Mouse (Mus musculus) embryo, embryonic 11 days (tissue): Measurements from ENCODE around the gene Mlycd.
"Not testable (repeated sequence)": the region's sequence is repeated elsewhere in the genome, so short reads cannot be mapped to it uniquely, and the experiment has no call there.

Source experiments
- DNase-seq: peaks from one replicate; pipeline ENCODE4 v3.0.0-alpha.2; 2015

Gene Mlycd

GRCm38 (mm10) chr8:119394524-119395026 is at the start of gene Mlycd:
TSS of gene Mlycd (plus strand) at chr8:119394878.
- peak; percentile 96 for DNase-seq

- DNase-seq, result peak; percentile 21
Observed at GRCm38 (mm10) chr8:119345029-119345682, 49.5 kb upstream of the Mlycd start.

- DNase-seq, result no peak
Observed at GRCm38 (mm10) chr8:119345683-119346075, 49.0 kb upstream of the Mlycd start.

GRCm38 (mm10) chr8:119351647-119352046 is 43.0 kb upstream of the Mlycd start:
- DNase-seq, result no peak

- no peak for DNase-seq
Observed at GRCm38 (mm10) chr8:119352977-119353658, 41.6 kb upstream of the Mlycd start.

GRCm38 (mm10) chr8:119353659-119354023 is 41.0 kb upstream of the Mlycd start:
- no peak for DNase-seq

DNA sequence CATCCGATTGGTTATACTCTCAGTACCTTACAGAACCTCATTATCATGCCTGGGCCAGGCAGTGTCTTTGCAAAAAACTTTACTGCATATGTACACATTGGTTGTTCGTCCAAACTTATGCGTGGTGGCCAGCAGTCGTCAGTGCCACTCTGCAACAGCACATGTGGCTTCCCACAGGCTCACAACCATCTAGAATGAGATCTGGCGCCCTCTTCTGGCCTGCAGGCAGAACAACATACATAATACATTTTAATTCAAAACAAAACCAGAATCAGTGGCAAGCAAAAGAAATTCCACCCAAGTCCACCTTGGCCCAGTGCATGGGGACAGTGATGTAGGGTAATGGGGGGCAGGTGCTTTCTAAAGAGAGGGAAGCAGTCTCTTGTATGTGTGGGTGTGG is 38.0 kb upstream of the Mlycd start:
- not testable (repeated sequence) for DNase-seq

- no peak for DNase-seq
Observed at GRCm38 (mm10) chr8:119358175-119358574, 36.5 kb upstream of the Mlycd start.

DNA sequence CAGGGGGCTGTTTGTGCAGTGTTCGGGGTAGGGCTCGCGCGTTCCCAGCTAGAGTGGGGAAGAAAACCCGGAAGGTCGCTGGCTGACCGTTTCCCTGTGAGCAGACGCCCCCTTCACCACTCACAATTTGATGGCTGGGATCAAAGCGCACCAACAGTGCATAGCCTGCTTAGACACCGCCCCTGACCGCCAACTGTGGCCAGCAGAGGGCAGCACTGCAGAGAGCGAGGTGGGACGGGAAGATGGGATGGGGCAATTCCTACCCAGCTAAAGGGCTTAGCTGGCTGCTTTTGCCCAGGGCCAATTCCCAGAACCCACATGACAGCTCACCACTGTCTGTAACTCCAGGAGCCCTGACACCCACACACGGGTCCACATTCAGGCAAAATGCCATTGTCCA is 35.8 kb upstream of the Mlycd start:
- peak; percentile 56 for DNase-seq

- no peak for DNase-seq
Observed at GRCm38 (mm10) chr8:119360686-119361295, 33.9 kb upstream of the Mlycd start.

DNA sequence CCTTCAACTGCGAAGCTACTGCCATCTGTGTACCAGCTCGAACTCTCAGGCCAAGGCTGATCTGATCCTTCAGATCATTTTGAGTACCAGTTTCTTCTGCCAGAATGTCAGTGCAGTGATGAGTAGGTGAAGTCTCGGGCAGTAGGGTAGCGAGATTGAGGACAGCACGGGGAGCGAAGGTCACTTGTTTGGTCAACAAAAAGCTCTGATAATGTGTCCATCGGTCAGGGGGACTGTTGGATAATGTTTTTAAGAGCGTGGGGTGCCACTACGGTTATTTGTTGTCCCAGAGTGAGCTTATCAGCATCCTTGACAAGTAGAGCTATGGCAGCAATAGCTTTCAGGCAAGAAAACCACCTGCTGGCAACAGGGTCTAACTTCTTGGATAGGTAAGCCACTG is 20.0 kb upstream of the Mlycd start:
- not testable (repeated sequence) for DNase-seq

DNA sequence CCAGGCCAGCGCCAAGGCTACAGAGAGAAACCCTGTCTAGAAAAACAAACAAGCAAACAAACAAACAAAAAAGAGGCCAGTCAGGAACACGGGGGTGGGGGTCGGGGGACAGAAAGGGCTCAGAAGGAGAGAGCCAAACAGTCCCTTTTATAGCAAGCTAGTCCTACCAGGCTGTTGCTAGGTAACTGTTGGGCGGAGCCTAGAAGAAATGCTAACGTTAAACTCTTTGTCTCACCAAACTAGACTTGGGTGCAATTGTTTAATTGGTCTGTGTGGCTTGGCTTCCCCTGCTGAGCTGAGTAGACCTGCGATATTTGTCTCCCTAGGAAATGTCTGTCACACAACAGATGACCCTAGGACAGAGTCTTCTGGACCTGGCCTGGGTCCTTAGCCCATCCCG is 16.2 kb upstream of the Mlycd start:
- no peak for DNase-seq

DNA sequence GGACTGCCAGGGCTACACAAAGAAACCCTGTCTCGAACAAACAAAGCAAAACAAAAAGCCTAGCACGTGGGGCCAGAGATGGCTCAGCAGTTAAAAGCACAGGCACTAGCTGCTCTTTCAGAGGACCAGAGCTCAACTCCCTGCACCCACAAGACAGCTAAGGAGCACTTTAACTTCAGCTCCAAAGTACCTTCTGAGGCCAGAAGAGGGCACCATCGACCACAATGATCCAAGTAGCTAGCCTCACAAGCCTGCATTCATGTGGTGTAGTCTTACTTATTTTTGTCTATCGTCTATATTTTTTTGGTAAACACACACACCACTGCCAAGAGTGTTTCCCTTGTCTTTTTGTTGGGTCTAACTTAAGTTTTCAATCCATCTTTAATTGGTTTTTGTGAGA is 14.1 kb upstream of the Mlycd start:
- DNase-seq, result peak; percentile 35

DNA sequence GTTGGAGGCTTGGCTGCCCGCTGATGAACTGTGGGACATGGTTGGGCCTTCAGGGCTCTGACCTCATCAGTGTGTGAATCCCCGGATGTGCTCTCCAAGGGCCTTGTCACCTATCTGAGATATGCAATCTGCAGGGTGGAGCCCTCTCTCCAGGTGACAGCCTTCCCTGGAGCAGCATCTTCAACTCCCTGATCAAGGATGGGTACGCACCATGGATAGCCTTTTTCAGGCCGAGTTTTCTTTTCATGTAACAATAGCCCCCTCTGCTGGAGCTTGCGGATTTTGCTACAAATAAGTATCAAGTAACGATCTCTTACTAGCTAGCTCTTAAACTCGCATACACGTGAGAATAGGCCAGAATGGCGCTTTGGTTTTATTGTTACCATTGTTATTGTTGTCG is 10.2 kb upstream of the Mlycd start:
- peak; percentile 82 for DNase-seq

DNA sequence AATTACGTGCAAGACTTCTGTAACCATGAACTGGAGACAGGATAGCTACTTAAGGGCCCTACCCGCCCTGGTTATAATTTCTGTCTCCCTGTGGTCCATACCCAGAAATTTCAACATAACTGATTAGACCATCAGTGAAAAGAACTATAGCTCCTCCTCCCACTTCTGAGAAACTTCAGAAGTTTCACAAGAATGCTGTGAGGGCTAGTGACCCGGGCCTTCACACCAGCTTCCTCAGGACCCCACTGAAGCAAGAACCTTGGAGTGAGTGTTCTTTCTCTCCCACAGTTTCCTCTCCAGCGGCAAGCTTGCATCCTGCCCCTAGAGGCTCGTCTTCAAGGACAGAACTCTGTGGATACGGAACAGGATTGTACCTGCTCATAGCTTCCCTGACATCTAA is 8.8 kb upstream of the Mlycd start:
- no peak for DNase-seq

- no peak for DNase-seq
Observed at GRCm38 (mm10) chr8:119386988-119387387, 7.7 kb upstream of the Mlycd start.

DNA sequence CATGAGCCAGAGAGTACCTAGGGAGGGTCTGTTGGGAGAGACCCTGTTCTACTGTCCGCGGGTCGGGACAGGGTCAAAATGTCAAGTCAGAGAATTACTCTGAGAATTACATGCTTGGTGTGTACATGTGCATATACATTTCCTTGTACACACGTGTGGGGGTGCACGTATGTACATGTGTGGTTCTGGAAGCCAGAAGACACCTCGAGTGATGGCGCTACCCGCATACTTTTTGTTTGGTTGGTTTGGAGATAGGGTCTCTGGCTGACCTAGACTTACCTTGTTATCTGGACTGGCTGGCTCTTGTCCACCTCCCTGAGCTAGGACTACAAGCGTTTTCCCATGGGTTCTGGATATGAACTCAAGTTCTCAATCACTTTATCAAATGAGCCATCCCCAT is 581 bp upstream of the Mlycd start:
- DNase-seq, result no peak

DNA sequence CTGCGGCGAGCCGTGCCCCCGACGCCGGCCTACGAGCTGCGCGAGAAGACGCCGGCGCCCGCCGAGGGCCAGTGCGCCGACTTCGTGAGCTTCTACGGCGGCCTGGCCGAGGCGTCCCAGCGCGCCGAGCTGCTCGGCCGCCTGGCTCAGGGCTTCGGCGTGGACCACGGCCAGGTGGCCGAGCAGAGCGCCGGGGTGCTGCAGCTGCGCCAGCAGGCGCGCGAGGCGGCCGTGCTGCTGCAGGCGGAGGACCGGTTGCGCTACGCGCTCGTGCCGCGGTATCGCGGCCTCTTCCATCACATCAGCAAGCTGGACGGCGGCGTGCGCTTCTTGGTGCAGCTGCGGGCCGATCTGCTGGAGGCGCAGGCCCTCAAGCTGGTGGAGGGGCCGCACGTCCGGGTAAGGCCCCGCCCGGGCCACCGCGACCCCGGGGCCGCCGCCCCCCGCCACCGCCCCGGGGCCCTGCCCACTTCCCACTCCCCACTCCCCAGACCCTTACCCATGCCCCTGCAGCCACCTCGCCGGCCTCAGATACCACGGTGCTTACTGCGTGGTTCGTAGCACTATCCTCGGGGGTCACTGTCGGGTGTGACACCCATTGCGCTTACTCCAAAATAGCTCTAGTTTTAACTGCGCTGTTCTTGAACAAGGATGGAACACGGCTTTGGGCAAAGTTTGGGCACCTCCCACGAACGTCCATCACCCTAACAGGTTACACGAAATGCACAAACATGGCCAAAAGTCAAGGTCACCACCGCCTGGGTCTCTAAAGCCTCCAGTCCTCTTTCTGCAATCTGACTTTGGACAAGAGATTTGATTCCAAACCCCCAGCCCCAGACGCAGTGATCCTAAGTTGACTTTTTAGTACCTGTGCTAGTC is 633 bp downstream of the Mlycd start:
- peak; percentile 57 for DNase-seq

GRCm38 (mm10) chr8:119398558-119398957 is 3.9 kb downstream of the Mlycd start:
- DNase-seq, result no peak

GRCm38 (mm10) chr8:119399255-119399654 is 4.6 kb downstream of the Mlycd start:
- no peak for DNase-seq

GRCm38 (mm10) chr8:119400122-119400671 is 5.5 kb downstream of the Mlycd start:
- DNase-seq, result no peak

GRCm38 (mm10) chr8:119400904-119401303 is 6.2 kb downstream of the Mlycd start:
- DNase-seq, result no peak

DNA sequence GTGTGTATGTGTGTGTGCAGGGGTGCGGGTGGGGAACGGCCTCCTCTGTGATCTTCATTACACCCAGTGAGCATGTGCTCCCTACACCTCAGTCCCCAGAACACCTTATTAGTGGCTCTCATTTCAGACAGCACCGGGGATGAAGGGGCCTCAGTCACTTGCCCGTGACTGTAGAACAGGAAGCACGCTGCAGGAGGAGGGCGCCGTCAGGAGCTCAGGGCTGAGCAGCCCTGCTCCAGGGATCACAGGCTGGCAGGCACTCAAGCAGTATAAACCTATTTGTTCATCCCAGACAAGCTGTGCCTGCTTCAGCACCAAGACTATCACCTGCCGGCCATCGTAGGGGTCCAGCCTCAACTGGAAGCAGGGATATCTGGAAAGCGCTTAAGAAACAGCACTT is 9.2 kb downstream of the Mlycd start:
- DNase-seq, result no peak
